Mouse (Mus musculus): Measurements from ENCODE around the gene Gm20388.

GRCm38 (mm10) chr8:120559654-120560053 is 649.0 kb downstream of the Gm20388 start:
- TF ChIP-seq POLR2A (IDR thresholded peaks at IDR 0.05; ENCODE audit: extremely low read depth, insufficient read depth, low read length) (no peak), CTCF (IDR thresholded peaks at IDR 0.05; ENCODE audit: extremely low read depth, insufficient read depth, low read length) (no peak)

All from cortical plate, adult 2 months (tissue).